Mouse (Mus musculus) left cerebral cortex, adult 8-10 months (tissue): ENCODE measurements at regions not wholly inside any gene's neighbourhood (a gene's known extent, or its start where the extent isn't known, plus 50 kb on each side); places are given as distances from the start of the nearest gene placed in this dataset.
A peak's percentile ranks its signal among the peaks of the same experiment; 100 is the strongest.

ENCODE experiments used
- DNase-seq, 2 experiments: peaks; one replicate each; pipeline ENCODE4 v3.0.0; 2022; ENCODE audit warnings: low spot score in 2 of 2

DNA sequence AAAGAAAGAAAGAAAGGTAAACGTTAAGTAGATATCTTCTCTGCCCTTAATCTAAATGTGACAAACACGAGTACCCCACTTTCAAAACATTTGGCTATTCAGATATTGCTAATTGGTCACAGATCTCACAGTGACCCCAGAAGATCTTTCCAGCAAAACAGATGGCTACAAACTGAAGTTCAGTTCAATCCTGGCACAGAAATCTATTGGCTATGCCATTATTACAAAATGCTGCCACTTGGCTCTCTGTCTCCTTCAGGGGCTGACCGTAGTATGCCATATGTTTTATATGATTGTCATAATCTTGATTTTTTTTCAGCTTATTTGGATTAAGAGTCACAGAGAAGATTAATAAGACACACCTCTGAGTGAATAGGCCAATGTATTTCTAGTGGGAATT, 873.2 kb downstream of the Slc22a22 start:
- no peak for DNase-seq

GRCm38 (mm10) chr15:56592656-56593055, 884.8 kb downstream of the Slc22a22 start:
- no peak for DNase-seq

GRCm38 (mm10) chr15:56580745-56581515, 896.5 kb downstream of the Slc22a22 start:
- DNase-seq, result no peak

- DNase-seq, result no peak
Measured at GRCm38 (mm10) chr15:56563192-56563591, 914.2 kb downstream of the Slc22a22 start.

- DNase-seq, result no peak
Measured at GRCm38 (mm10) chr15:56562785-56563184, 914.6 kb downstream of the Slc22a22 start.

DNA sequence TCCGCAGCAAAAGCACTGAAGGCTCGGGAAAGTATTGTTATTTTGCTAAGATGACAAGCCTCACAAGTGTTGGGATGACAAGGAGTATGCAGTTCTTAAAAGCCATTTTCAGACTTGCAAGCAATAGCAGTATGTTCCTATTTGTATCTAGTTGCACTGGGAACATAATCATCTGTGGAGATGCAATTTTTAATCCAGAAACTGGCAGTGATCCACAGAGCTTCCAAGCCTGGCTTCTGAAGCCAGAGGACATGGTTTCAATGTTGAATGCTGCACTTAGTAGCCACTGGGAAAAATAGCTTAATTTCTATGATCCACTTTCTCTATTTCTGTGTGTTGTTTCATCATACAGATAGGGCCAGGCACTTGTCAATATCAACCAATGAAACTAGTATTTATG, 915.3 kb downstream of the Slc22a22 start:
- no peak for DNase-seq

DNA sequence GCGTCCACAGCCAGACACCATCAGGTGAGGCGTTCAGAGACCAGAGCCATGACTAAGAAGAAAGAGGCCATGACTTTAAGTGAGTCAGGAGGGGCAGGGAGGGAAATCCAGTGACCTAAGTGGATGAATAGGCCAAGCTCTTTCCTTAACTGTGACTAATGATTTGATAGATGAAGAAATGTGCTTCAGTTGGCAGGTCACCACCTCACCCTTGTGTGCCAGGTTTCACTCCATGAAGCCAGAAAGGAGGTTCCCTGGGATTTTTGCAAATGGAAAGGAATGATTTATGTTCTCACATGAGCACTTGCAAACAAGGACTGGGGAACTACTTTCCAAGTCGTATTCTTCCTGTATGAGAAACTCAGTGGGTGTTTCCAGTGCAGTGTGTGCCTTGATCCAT, 923.0 kb downstream of the Slc22a22 start:
- no peak for DNase-seq

DNA sequence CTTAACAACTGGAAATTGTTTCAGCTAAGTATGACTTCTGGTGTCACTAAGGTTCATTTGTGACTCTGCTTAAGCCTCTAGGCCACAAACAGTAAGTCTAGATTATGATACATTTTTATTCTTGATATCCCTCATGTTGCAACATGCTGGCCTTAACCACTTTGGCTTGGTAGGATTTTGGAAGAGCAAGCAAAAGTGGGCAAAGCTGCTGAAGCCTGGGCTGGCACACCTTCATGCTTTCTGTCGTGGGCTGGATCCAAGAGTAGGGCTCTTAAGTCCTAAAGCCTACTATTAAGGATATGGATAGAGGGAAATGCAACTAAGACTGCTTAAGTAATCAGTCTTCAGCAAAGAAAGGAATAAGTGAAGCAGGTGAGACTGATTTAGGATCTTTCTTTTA, 923.6 kb downstream of the Slc22a22 start:
- no peak for DNase-seq

DNA sequence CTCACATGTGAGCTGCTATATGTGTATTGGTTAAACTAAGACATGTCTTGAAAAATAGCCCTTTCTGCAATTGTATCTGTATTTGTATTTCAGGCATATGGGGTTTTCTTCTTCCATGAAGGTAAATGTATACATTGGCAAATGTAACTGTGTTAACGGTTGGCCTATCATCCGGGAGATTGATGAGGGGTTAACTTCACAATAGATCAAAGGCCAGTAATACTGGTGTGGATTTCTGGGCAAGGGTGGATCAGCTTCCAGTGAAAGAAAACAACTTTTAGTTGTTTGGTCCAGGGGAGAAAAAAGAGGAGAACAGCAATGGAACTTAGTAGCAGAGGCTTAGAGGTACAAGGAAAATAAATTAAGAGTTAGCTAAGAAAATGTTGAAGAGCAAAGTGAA, 945.9 kb downstream of the Slc22a22 start:
- no peak for DNase-seq

- DNase-seq, result no peak
Measured at GRCm38 (mm10) chr15:56518379-56518778, 959.0 kb downstream of the Slc22a22 start.

- DNase-seq, result no peak
Measured at GRCm38 (mm10) chr15:56516095-56516494, 961.3 kb downstream of the Slc22a22 start.

DNA sequence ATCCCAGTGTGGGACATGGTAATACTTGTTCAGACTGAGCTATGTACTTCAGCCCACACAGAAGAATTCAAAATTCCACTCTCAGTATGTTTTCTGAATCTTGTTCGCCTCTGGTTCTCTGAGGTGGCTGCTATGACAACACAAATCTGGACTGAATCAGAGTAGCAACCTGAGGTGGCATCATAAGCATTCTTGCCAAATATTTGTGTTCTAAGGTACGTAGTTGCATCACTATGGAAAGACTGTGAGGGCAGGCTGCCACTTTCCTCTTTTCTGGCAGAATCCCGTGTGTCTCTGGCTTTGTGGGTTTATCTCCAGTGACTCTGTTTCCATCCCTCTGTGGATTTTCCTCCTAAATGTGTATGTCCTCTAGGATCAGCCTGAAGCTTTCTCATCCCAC, 978.7 kb downstream of the Slc22a22 start:
- DNase-seq, result no peak

- DNase-seq, result no peak
Measured at GRCm38 (mm10) chr15:56497757-56498156, 979.7 kb downstream of the Slc22a22 start.

DNA sequence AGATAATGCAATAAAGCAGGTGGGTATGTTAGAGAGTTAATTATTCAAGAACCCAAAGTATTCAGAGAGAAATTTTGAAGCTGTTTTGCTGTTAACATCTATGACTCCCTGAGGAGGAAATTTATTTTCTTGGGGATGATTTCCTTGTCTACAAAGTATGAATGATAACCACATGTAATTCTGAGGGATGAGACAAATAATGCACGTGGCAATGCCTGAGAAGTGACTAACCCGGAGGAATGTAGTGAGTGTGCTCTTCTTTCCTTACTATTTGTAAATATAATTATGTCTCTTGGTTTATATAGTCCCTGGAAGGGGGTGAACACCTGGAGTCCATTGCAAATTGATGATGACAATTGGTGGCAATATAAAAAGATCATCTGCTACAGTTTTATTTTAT, 981.1 kb downstream of the Slc22a22 start:
- no peak for DNase-seq

DNA sequence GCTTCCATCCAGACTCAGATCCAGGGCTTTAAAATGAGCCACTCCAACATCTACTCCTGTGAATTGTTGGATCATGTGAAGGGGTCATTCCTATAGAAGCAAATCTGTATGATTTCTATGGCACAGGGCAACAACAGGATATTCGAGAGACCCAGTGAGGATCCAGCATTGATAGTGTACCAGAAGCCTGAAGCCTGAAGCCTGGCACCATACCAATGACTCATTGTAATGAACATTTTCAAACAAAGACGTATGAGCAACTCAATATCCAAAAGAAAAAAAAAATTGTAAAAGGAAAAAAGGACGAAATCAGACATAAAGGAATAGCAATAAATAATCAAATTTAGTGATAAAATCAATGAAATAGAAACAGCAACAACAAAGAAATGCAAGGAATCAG, 991.5 kb downstream of the Slc22a22 start:
- no peak for DNase-seq

- no peak for DNase-seq
Measured at GRCm38 (mm10) chr15:56484693-56485092, 992.7 kb downstream of the Slc22a22 start.

- no peak for DNase-seq
Measured at GRCm38 (mm10) chr15:56479682-56480081, 997.7 kb downstream of the Slc22a22 start.

GRCm38 (mm10) chr15:56479015-56479414, 998.4 kb downstream of the Slc22a22 start:
- no peak for DNase-seq

DNA sequence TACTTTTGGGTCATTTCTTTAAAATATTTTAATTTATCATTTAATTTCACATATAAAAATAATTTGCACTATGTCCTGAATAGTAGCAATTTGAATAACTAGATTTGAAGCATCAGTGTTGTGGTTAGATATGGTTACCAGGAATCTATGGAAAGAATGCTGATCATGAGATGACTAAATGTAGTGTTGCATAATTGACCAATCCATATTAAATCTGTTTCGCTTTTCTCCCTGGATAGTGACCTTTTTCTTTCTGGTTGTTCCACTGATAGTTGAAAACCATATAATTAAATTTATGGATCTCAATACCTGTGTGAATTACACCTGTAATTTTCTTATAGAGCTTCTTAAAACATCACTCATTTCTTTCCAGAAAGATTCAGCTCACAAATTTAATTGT, 1003.7 kb downstream of the Slc22a22 start:
- DNase-seq, result no peak

GRCm38 (mm10) chr15:56451881-56452280, 1025.5 kb downstream of the Slc22a22 start:
- peak in 1 of 2 experiments; percentile 4 for DNase-seq

DNA sequence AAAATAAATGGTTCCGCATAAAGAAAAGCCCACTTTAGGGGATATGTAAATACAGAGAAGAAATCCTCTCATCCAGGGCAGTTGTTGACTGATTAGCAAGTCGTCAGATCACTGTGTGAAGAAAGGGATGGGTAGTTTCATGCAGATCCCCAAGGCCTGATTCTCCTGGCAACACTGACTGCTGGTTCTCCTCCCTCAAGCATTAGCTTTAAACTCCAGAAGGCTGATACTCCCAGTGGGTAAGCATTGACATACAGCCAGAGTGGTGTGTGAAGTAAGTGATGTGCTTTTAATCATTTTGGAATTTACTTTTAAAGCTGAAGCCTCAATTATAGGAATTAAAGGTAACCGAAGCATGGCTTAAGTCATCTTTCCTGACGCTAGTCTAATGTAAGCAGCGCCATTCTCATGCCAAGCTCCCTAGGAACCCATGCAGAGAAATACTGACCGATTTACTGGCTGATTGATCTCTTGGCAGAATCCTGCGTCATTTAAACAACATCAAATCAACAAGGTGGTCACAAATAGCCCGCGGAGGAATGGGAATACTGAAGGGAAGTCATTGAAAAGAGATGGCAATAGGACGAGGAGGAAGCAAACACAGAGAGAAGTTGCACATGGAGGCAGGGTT, 1029.3 kb downstream of the Slc22a22 start:
- DNase-seq, result no peak

DNA sequence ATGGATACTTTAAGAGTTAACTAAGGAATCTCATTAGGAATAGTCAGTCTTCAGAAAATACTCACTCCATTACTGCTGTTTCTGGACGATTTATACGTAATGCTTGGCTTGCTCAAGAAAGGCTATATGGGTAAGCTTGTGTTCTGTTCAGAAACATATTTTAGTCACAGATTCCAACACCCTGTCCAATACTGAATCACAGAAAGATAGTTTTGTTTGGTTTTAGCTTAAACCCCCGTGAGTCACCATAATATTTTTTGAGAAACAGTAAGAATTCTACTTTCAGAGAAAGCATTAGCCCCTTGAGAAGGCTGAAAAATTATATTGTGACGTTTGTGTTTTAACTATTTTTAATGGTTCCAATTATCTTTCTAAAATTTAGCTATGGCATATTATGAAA, 1037.3 kb downstream of the Slc22a22 start:
- no peak for DNase-seq

GRCm38 (mm10) chr15:56438370-56438769, 1039.1 kb downstream of the Slc22a22 start:
- DNase-seq, result no peak
